In genomic region chr9:22134246-22134890, GRCm38 (mm10) we compare ENCODE assay signal across 18 mouse cellular contexts. TPM values are rescaled to one million over a fixed set of nuclear protein-coding genes. Genes with fewer than 3 reads are reported as not detected.
DNase-seq lines count a peak whose midpoint lies in the region; ATAC-seq lines count a peak whose summit lies in the region.
"Had no signal": no experiment of that assay in that cellular context is flagged by ENCODE, and none has a peak within 500 bp of the region (broad histone marks: within the 10 kb centered on the region; RNA-seq: fewer than 3 reads in every experiment).

No protein-coding gene starts in this region.

- DNase-seq in midbrain, embryonic 10.5 days (ENCODE audit: low spot score): no peak
- peak; percentile 60 for DNase-seq in liver
- DNase-seq in thymus, postnatal 10 days (ENCODE audit: low spot score in 2 of 2): peak; percentile 17 to 29
- no peak for DNase-seq in kidney, postnatal 14 days
- DNase-seq: cerebellum, postnatal 25 days; heart, adult 11 months; kidney, postnatal 10 days; layer of hippocampus, postnatal 36 days; spleen, adult 18-20 months had no signal

- peaks cover 70% of the 10 kb centered on the region for H3K27me3 ChIP-seq in midbrain, embryonic 10.5 days (ENCODE audit: low read depth, poor library complexity, severe bottlenecking)
- H3K27me3 ChIP-seq in midbrain, embryonic 15.5 days (replicated peaks): peaks cover 22% of the 10 kb centered on the region
- peaks cover 3% of the 10 kb centered on the region for H3K27me3 ChIP-seq in kidney, embryonic 16.5 days (ENCODE audit: insufficient read depth, low read length)

- H3K4me1 ChIP-seq in midbrain, embryonic 10.5 days: peaks cover 26% of the 10 kb centered on the region
- H3K4me1 ChIP-seq in midbrain, embryonic 15.5 days: peaks cover 3% of the 10 kb centered on the region; the same call in 1 of the 2 replicates
- peaks cover 13% of the 10 kb centered on the region; the same call in 1 of the 2 replicates for H3K4me1 ChIP-seq in kidney, embryonic 16.5 days (ENCODE audit: insufficient read depth, low read length)

- H3K4me3 ChIP-seq in midbrain, embryonic 10.5 days: no peak overlapping the region
- H3K4me3 ChIP-seq in midbrain, embryonic 15.5 days: no peak overlapping the region
- no peak overlapping the region for H3K4me3 ChIP-seq in kidney, embryonic 16.5 days (ENCODE audit: low read length)
- H3K4me3 ChIP-seq: limb, embryonic 12.5 days had no signal

- no peak for ATAC-seq in midbrain, embryonic 15.5 days (replicated peaks)
- peak; percentile 36 for ATAC-seq in activated CD4-positive, CD25-positive, alpha-beta regulatory T cell, adult 4 months
- ATAC-seq in kidney, embryonic 16.5 days (ENCODE audit: low FRiP score, low TSS enrichment): no peak
- no peak for ATAC-seq in megakaryocyte, adult 5-6 weeks (ENCODE audit: poor library complexity, severe bottlenecking)
- ATAC-seq: intestine, embryonic 16.5 days; midbrain, embryonic 16.5 days had no signal

- H3K9ac ChIP-seq in midbrain, embryonic 15.5 days: no peak overlapping the region
- no peak overlapping the region for H3K9ac ChIP-seq in kidney, embryonic 16.5 days (replicated peaks; ENCODE audit: low read length)
- H3K9ac ChIP-seq: limb, embryonic 12.5 days had no signal

- WGBS in midbrain, embryonic 10.5 days: 89% methylated on average over 7 of the region's 7 CpGs
- 87% methylated on average over 7 of the region's 7 CpGs for WGBS in midbrain, embryonic 15.5 days
- WGBS in kidney, embryonic 16.5 days: 73% methylated on average over 7 of the region's 7 CpGs

- no peaks in the 10 kb centered on the region for H3K9me3 ChIP-seq in midbrain, embryonic 10.5 days (replicated peaks)
- H3K9me3 ChIP-seq in midbrain, embryonic 15.5 days: no peaks in the 10 kb centered on the region
- H3K9me3 ChIP-seq in kidney, embryonic 16.5 days (ENCODE audit: low read length): no peaks in the 10 kb centered on the region
- H3K9me3 ChIP-seq: limb, embryonic 12.5 days had no signal

- no peak overlapping the region for H3K4me2 ChIP-seq in midbrain, embryonic 15.5 days
- H3K4me2 ChIP-seq in kidney, embryonic 16.5 days (replicated peaks; ENCODE audit: low read depth, low read length): no peak overlapping the region
- H3K4me2 ChIP-seq: limb, embryonic 12.5 days had no signal

- 0 out of 2 replicates have a peak overlapping the region, but pooled peaks have one; percentile 55 for H3K27ac ChIP-seq in midbrain, embryonic 10.5 days (replicated peaks)
- no peak overlapping the region for H3K27ac ChIP-seq in midbrain, embryonic 15.5 days
- H3K27ac ChIP-seq in kidney, embryonic 16.5 days (ENCODE audit: low read length): no peak overlapping the region
- H3K27ac ChIP-seq: limb, embryonic 12.5 days had no signal

- no peaks in the 10 kb centered on the region for H3K36me3 ChIP-seq in midbrain, embryonic 10.5 days
- no peaks in the 10 kb centered on the region for H3K36me3 ChIP-seq in midbrain, embryonic 15.5 days (replicated peaks)
- no peaks in the 10 kb centered on the region for H3K36me3 ChIP-seq in kidney, embryonic 16.5 days (ENCODE audit: insufficient read depth, low read length)
- H3K36me3 ChIP-seq: limb, embryonic 12.5 days had no signal

RNA-seq across cellular contexts. Expression of gene Acp5, which starts 1.1 kb away (rescaled TPM):
- 20.2 and 20.9 TPM in 2 replicates for polyA plus RNA-seq in midbrain, embryonic 10.5 days (2016; fragmentation: Nextera tagmentation; extraction: Ambion mirVana)
- 0.66 and 0.96 TPM in 2 replicates for polyA plus RNA-seq in midbrain, embryonic 15.5 days (2015; fragmentation: Nextera tagmentation; extraction: Ambion mirVana)
- 100 to 1,000 TPM; 208 to 219 TPM for polyA plus RNA-seq in activated CD4-positive, CD25-positive, alpha-beta regulatory T cell, adult 4 months (2017; shearing (Covaris generic))
- polyA plus RNA-seq in kidney, embryonic 16.5 days (2015; fragmentation: Nextera tagmentation; extraction: Ambion mirVana): 5.8 and 6.7 TPM in 2 replicates
- total RNA-seq in megakaryocyte, adult 5-6 weeks (2015): 5.5 and 10.9 TPM in 2 replicates
- total RNA-seq in megakaryocyte, adult 5-6 weeks (2017): 4.4 and 6.6 TPM in 2 replicates

RNA-seq across cellular contexts. Expression of gene Elof1, which starts 17.4 kb away (rescaled TPM):
- polyA plus RNA-seq in midbrain, embryonic 10.5 days (2016; fragmentation: Nextera tagmentation; extraction: Ambion mirVana): 251 and 265 TPM in 2 replicates
- polyA plus RNA-seq in midbrain, embryonic 15.5 days (2015; fragmentation: Nextera tagmentation; extraction: Ambion mirVana): 181 and 198 TPM in 2 replicates
- polyA plus RNA-seq in activated CD4-positive, CD25-positive, alpha-beta regulatory T cell, adult 4 months (2017; shearing (Covaris generic)): 100 to 1,000 TPM in 1 of 2 experiments, 10 to 100 TPM in 1; 96.8 to 108 TPM
- polyA plus RNA-seq in kidney, embryonic 16.5 days (2015; fragmentation: Nextera tagmentation; extraction: Ambion mirVana): 195 and 203 TPM in 2 replicates
- total RNA-seq in megakaryocyte, adult 5-6 weeks (2015): 85.2 and 95.7 TPM in 2 replicates
- 29.7 and 42.0 TPM in 2 replicates for total RNA-seq in megakaryocyte, adult 5-6 weeks (2017)

RNA-seq across cellular contexts. Expression of gene Pigyl, which starts 22.3 kb away (rescaled TPM):
- 57.8 and 60.3 TPM in 2 replicates for polyA plus RNA-seq in midbrain, embryonic 10.5 days (2016; fragmentation: Nextera tagmentation; extraction: Ambion mirVana)
- polyA plus RNA-seq in midbrain, embryonic 15.5 days (2015; fragmentation: Nextera tagmentation; extraction: Ambion mirVana): 84.2 and 85.7 TPM in 2 replicates
- 10 to 100 TPM; 49.5 to 56.8 TPM for polyA plus RNA-seq in activated CD4-positive, CD25-positive, alpha-beta regulatory T cell, adult 4 months (2017; shearing (Covaris generic))
- polyA plus RNA-seq in kidney, embryonic 16.5 days (2015; fragmentation: Nextera tagmentation; extraction: Ambion mirVana): 70.2 and 72.4 TPM in 2 replicates
- total RNA-seq in megakaryocyte, adult 5-6 weeks (2015): 19.7 and 22.1 TPM in 2 replicates
- 22.8 and 24.8 TPM in 2 replicates for total RNA-seq in megakaryocyte, adult 5-6 weeks (2017)

RNA-seq across cellular contexts. Expression of gene Cnn1, which starts 35.4 kb away (rescaled TPM):
- 1.0 and 3.0 TPM in 2 replicates for polyA plus RNA-seq in midbrain, embryonic 10.5 days (2016; fragmentation: Nextera tagmentation; extraction: Ambion mirVana)
- polyA plus RNA-seq in midbrain, embryonic 15.5 days (2015; fragmentation: Nextera tagmentation; extraction: Ambion mirVana): 1.9 and 2.4 TPM in 2 replicates
- polyA plus RNA-seq in activated CD4-positive, CD25-positive, alpha-beta regulatory T cell, adult 4 months (2017; shearing (Covaris generic)): not detected
- polyA plus RNA-seq in kidney, embryonic 16.5 days (2015; fragmentation: Nextera tagmentation; extraction: Ambion mirVana): 13.3 and 49.9 TPM in 2 replicates
- total RNA-seq in megakaryocyte, adult 5-6 weeks (2015): not detected in 2 replicates
- total RNA-seq in megakaryocyte, adult 5-6 weeks (2017): not detected in 2 replicates
- total RNA-seq: CH12.LX; hematopoietic stem cell, adult 5-6 weeks had no signal

RNA-seq across cellular contexts. Expression of gene Ecsit, which starts 49.1 kb away (rescaled TPM):
- polyA plus RNA-seq in midbrain, embryonic 10.5 days (2016; fragmentation: Nextera tagmentation; extraction: Ambion mirVana): 41.1 and 44.1 TPM in 2 replicates
- polyA plus RNA-seq in midbrain, embryonic 15.5 days (2015; fragmentation: Nextera tagmentation; extraction: Ambion mirVana): 58.8 and 59.4 TPM in 2 replicates
- 10 to 100 TPM; 31.0 to 31.1 TPM for polyA plus RNA-seq in activated CD4-positive, CD25-positive, alpha-beta regulatory T cell, adult 4 months (2017; shearing (Covaris generic))
- 54.4 and 62.7 TPM in 2 replicates for polyA plus RNA-seq in kidney, embryonic 16.5 days (2015; fragmentation: Nextera tagmentation; extraction: Ambion mirVana)
- 3.9 and 5.0 TPM in 2 replicates for total RNA-seq in megakaryocyte, adult 5-6 weeks (2015)
- total RNA-seq in megakaryocyte, adult 5-6 weeks (2017): 10.8 and 11.1 TPM in 2 replicates

Comparison
In these comparisons a context has a peak if more than half of its experiments do, and no peak if none do; other contexts are left out.
1. DNase-seq: peak in liver (single experiment) and thymus, postnatal 10 days (2 of 2); none in midbrain, embryonic 10.5 days (single experiment) and kidney, postnatal 14 days (single experiment).